Mouse (Mus musculus) olfactory bulb, adult 2 months (tissue): Measurements from ENCODE around the gene Clspn. TPM values are rescaled to one million over a fixed set of nuclear protein-coding genes. Genes with fewer than 3 reads are reported as not detected.
A peak's percentile ranks its signal among the peaks of the same experiment; 100 is the strongest.
"Not testable (repeated sequence)": the region's sequence is repeated elsewhere in the genome, so short reads cannot be mapped to it uniquely, and the experiment has no call there.

ENCODE experiments used
- H3K27ac ChIP-seq: fragments of 200-500 bp; 2 replicates; pipeline ENCODE4 v1.5.1; 2012; ENCODE audit warnings: low read depth, low read length; ENCODE audit not compliant: insufficient read depth
- H3K4me1 ChIP-seq: fragments of 200-500 bp; 2 replicates; pipeline ENCODE4 v1.6.1; 2012; ENCODE audit warnings: low read length; ENCODE audit not compliant: control insufficient read depth, insufficient read depth
- H3K4me3 ChIP-seq: fragments of 200-500 bp; 2 replicates; pipeline ENCODE4 v1.5.1; 2012; ENCODE audit warnings: mild to moderate bottlenecking, low read depth, low read length, moderate library complexity; ENCODE audit not compliant: insufficient read depth
- CTCF ChIP-seq: fragments of 200-500 bp; IDR thresholded peaks from 2 replicates; pipeline ENCODE4 v1.5.1; 2012; ENCODE audit warnings: low read depth, mild to moderate bottlenecking, low read length, moderate library complexity; ENCODE audit not compliant: insufficient read depth
- POLR2A ChIP-seq: fragments of 200-500 bp; IDR thresholded peaks from 2 replicates; pipeline ENCODE4 v1.6.1; 2012; ENCODE audit warnings: mild to moderate bottlenecking, low read depth, low read length, moderate library complexity; ENCODE audit not compliant: insufficient read depth
- WGBS: fragments of 180-500 bp; shearing (Covaris S2); methylation state at CpG from one replicate; pipeline ENCODE4 v1.1.7; 2018; 5-methylcytosine and 5-hydroxymethylcytosine counted together
- polyA plus RNA-seq: library from polyadenylated mRNA; stranded (reverse); fragments of >200 nt; gene quantifications from 2 replicates; pipeline ENCODE4 v1.2.4, GENCODE M21; 2012; ENCODE audit warnings: low replicate concordance; ENCODE audit not compliant: missing spikeins, insufficient read depth, insufficient read length

Clspn gene
- polyA plus RNA-seq, 1 experiment: not detected

- 2% methylated on average over 116 of the region's 120 CpGs for WGBS
- Histone ChIP-seq H3K4me1 (peaks cover 4% of the 10 kb centered on the region), H3K27ac (peak within 1 kb of the TSS; percentile 75; the same call in 1 of the 2 replicates), H3K4me3 (peak within 1 kb of the TSS; percentile 88)
- TF ChIP-seq POLR2A (peak; percentile 76; the same call in 1 of the 2 replicates), CTCF (no peak)
These were observed 23.7 kb upstream of the Clspn start, which contains the start of gene Ago4 for GRCm38 (mm10) chr4:126532827-126533728. TSS of gene Ago4 (minus strand) at chr4:126533472.

GRCm38 (mm10) chr4:126533729-126534070 is 23.0 kb upstream of the Clspn start:
- no peak for TF ChIP-seq CTCF
- no peak for TF ChIP-seq POLR2A
- H3K27ac ChIP-seq: peak overlapping the region; percentile 75; the same call in 1 of the 2 replicates
- H3K4me1 ChIP-seq: peaks cover 4% of the 10 kb centered on the region
- 8% methylated on average over 7 of the region's 7 CpGs for WGBS
- H3K4me3 ChIP-seq: peak overlapping the region; percentile 88

- H3K27ac ChIP-seq, H3K4me1 ChIP-seq, H3K4me3 ChIP-seq: not testable (repeated sequence)
- 97% methylated on average over 7 of the region's 7 CpGs for WGBS
These were observed 21.1 kb upstream of the Clspn start for GRCm38 (mm10) chr4:126535631-126536030.

- TF ChIP-seq POLR2A: no peak
- no peak for TF ChIP-seq CTCF
- WGBS: 82% methylated on average over 5 of the region's 5 CpGs
- H3K4me3 ChIP-seq: no peak overlapping the region
- peaks cover 4% of the 10 kb centered on the region for H3K4me1 ChIP-seq
- H3K27ac ChIP-seq: no peak overlapping the region
These were observed 19.9 kb upstream of the Clspn start for GRCm38 (mm10) chr4:126536865-126537264.

GRCm38 (mm10) chr4:126540487-126541071 is 16.2 kb upstream of the Clspn start:
- Histone ChIP-seq H3K4me3 (no peak overlapping the region), H3K27ac (no peak overlapping the region), H3K4me1 (peaks cover 6% of the 10 kb centered on the region)
- 52% methylated on average over 3 of the region's 3 CpGs for WGBS
- no peak for TF ChIP-seq POLR2A
- TF ChIP-seq CTCF: no peak

GRCm38 (mm10) chr4:126542838-126543237 is 13.9 kb upstream of the Clspn start:
- 54% methylated on average over 7 of the region's 7 CpGs for WGBS
- peak overlapping the region; percentile 75 for H3K27ac ChIP-seq
- TF ChIP-seq POLR2A: no peak
- no peak for TF ChIP-seq CTCF
- no peak overlapping the region for H3K4me3 ChIP-seq
- peaks cover 6% of the 10 kb centered on the region for H3K4me1 ChIP-seq

GRCm38 (mm10) chr4:126545016-126545415 is 11.7 kb upstream of the Clspn start:
- no peak overlapping the region for H3K4me3 ChIP-seq
- 95% methylated on average over 1 of the region's 1 CpGs for WGBS
- peaks cover 6% of the 10 kb centered on the region for H3K4me1 ChIP-seq
- TF ChIP-seq CTCF (no peak), POLR2A (no peak)
- no peak overlapping the region for H3K27ac ChIP-seq

- Histone ChIP-seq H3K27ac (no peak overlapping the region), H3K4me3 (no peak overlapping the region), H3K4me1 (peaks cover 6% of the 10 kb centered on the region)
- TF ChIP-seq CTCF: no peak
- WGBS: 62% methylated on average over 6 of the region's 7 CpGs
These were observed 11.0 kb upstream of the Clspn start for GRCm38 (mm10) chr4:126545703-126546102.

GRCm38 (mm10) chr4:126546183-126546582 is 10.6 kb upstream of the Clspn start:
- Histone ChIP-seq H3K4me3 (no peak overlapping the region), H3K4me1 (peaks cover 6% of the 10 kb centered on the region), H3K27ac (no peak overlapping the region)
- 82% methylated on average over 2 of the region's 2 CpGs for WGBS
- TF ChIP-seq CTCF (no peak), POLR2A (no peak)

GRCm38 (mm10) chr4:126552136-126552535 is 4.6 kb upstream of the Clspn start:
- TF ChIP-seq POLR2A (no peak), CTCF (no peak)
- 83% methylated on average over 7 of the region's 7 CpGs for WGBS
- H3K4me3 ChIP-seq: no peak overlapping the region
- no peak overlapping the region for H3K27ac ChIP-seq
- no peaks in the 10 kb centered on the region for H3K4me1 ChIP-seq
